Mouse (Mus musculus) urinary bladder, adult 18-20 months (tissue): ENCODE results near the gene Zbtb7a.
A peak's percentile ranks its signal among the peaks of the same experiment; 100 is the strongest.

Source experiments
- DNase-seq, 2 experiments: peaks; one replicate each; pipeline ENCODE4 v3.0.0; 2022; ENCODE audit warnings: low spot score in 2 of 2, mixed read lengths in 2 of 2

The Zbtb7a gene

GRCm38 (mm10) chr10:81138821-81139528, 4.0 kb downstream of the Zbtb7a start:
- DNase-seq = no peak

GRCm38 (mm10) chr10:81139529-81139846, 4.5 kb downstream of the Zbtb7a start:
- no peak for DNase-seq

- DNase-seq = no peak
These were observed 5.0 kb downstream of the Zbtb7a start for GRCm38 (mm10) chr10:81140005-81140404.

- DNase-seq = no peak
These were observed 5.9 kb downstream of the Zbtb7a start for GRCm38 (mm10) chr10:81140717-81141454.

- peak in 1 of 2 experiments; percentile 49 for DNase-seq
These were observed 6.6 kb downstream of the Zbtb7a start for GRCm38 (mm10) chr10:81141455-81142210.

GRCm38 (mm10) chr10:81142551-81142981, 7.5 kb downstream of the Zbtb7a start:
- no peak for DNase-seq

GRCm38 (mm10) chr10:81143157-81143633, 8.2 kb downstream of the Zbtb7a start:
- DNase-seq = no peak

- DNase-seq = no peak
These were observed 8.9 kb downstream of the Zbtb7a start for GRCm38 (mm10) chr10:81143845-81144437.

GRCm38 (mm10) chr10:81144667-81145066, 9.6 kb downstream of the Zbtb7a start:
- DNase-seq = no peak

- no peak for DNase-seq
These were observed 10.3 kb downstream of the Zbtb7a start for GRCm38 (mm10) chr10:81145307-81145706.

GRCm38 (mm10) chr10:81145778-81146177, 10.8 kb downstream of the Zbtb7a start:
- no peak for DNase-seq

- DNase-seq = no peak
These were observed 11.3 kb downstream of the Zbtb7a start for GRCm38 (mm10) chr10:81146296-81146695.

- DNase-seq = no peak
These were observed 16.2 kb downstream of the Zbtb7a start for GRCm38 (mm10) chr10:81151261-81151660.

- DNase-seq = no peak
These were observed 17.6 kb downstream of the Zbtb7a start for GRCm38 (mm10) chr10:81152609-81153008.

GRCm38 (mm10) chr10:81154313-81154712, 19.3 kb downstream of the Zbtb7a start:
- DNase-seq = no peak

GRCm38 (mm10) chr10:81154736-81155135, 19.7 kb downstream of the Zbtb7a start:
- DNase-seq = no peak

GRCm38 (mm10) chr10:81161602-81162317, 26.7 kb downstream of the Zbtb7a start:
- DNase-seq = no peak

- no peak for DNase-seq
These were observed 27.3 kb downstream of the Zbtb7a start for GRCm38 (mm10) chr10:81162318-81162652.

GRCm38 (mm10) chr10:81165118-81165517, 30.1 kb downstream of the Zbtb7a start:
- DNase-seq = no peak

GRCm38 (mm10) chr10:81167200-81168086, 32.4 kb downstream of the Zbtb7a start, which contains the start of gene Pias4:
Gene Pias4, minus strand, starts transcription at chr10:81167923.
- peak; percentile 99 to 100 for DNase-seq
